9 mouse cellular contexts compared by ENCODE assay signal in the genomic region with DNA sequence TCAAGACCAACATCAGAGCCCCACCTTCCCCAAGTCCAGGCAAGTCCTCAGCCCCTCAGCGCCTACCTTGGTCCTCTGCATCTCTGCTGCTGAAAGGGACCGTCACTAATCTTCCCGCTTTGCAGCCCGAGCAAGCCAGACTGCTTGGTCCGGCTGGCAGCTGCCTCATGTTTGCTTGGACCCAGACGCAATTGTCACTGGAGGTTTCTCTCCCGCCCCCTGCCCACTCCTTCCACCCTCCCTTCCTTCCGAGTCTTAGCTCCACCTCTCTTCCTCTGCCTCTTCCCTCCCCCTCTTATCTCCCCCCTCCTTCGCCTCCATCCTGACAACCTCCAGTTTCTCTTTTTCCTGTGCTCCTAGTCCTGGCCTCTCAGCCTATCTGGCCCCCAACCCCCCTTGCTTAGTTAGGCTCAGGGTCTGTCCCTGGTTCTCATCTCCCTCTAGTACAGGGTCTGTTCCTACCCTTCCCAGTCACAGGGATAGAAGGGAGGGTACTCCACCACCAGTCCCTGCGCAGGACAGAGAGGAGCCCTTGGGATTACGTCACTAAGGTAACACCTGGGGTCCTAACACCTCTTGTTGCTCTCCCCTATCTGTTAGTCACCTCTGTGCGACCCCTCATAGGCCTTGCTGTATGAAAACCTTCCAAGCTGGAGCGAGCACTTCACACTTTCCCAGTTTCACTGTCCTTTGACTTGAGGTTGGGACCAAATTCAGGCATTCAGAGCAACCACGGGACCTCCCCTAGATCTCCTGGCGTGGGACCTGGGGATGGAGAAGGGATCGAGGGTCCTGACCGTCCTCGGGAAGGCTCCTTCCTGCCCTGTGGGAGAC. TPM values are rescaled to one million over a fixed set of nuclear protein-coding genes. Genes with fewer than 3 reads are reported as not detected.
DNase-seq lines count a peak whose midpoint lies in the region; ATAC-seq and TF ChIP-seq lines count a peak whose summit lies in the region.
"Had no signal": no experiment of that assay in that cellular context is flagged by ENCODE, and none has a peak within 500 bp of the region (broad histone marks: within the 10 kb centered on the region; RNA-seq: fewer than 3 reads in every experiment).

No protein-coding gene starts in this region.

- H3K4me3 ChIP-seq in kidney, adult 2 months (ENCODE audit: insufficient read depth, low read depth, low read length) = peak overlapping the region; percentile 4; the same call in 1 of the 2 replicates
- H3K4me3 ChIP-seq in heart, postnatal 0 days (ENCODE audit: low read depth, low read length) = peak overlapping the region; percentile 22
- H3K4me3 ChIP-seq in midbrain, embryonic 15.5 days = peak overlapping the region; percentile 43

- H3K27me3 ChIP-seq in kidney, adult 2 months (replicated peaks; ENCODE audit: control insufficient read depth, insufficient read depth, low read length) = no peaks in the 10 kb centered on the region
- peaks cover 15% of the 10 kb centered on the region for H3K27me3 ChIP-seq in heart, postnatal 0 days (ENCODE audit: control insufficient read depth, insufficient read depth, low read length)
- H3K27me3 ChIP-seq in midbrain, embryonic 15.5 days (replicated peaks) = no peaks in the 10 kb centered on the region

- no peak overlapping the region for H3K27ac ChIP-seq in kidney, adult 2 months (ENCODE audit: insufficient read depth, low read depth, low read length)
- H3K27ac ChIP-seq in heart, postnatal 0 days (ENCODE audit: low read depth) = no peak overlapping the region
- H3K27ac ChIP-seq in midbrain, embryonic 15.5 days = peak overlapping the region; percentile 76

- TF ChIP-seq EP300 in heart, postnatal 0 days (IDR thresholded peaks at IDR 0.05; ENCODE audit: low read depth) = no peak

- ATAC-seq in heart, postnatal 0 days (ENCODE audit: insufficient read depth, low read depth) = no peak
- peak; percentile 80 for ATAC-seq in midbrain, embryonic 15.5 days (replicated peaks)

- no peak overlapping the region for H3K9ac ChIP-seq in heart, postnatal 0 days (replicated peaks; ENCODE audit: low read depth, low read length)
- peak overlapping the region; percentile 50 for H3K9ac ChIP-seq in midbrain, embryonic 15.5 days

- TF ChIP-seq CTCF in kidney, adult 2 months (conservative IDR thresholded peaks at IDR 0.05; ENCODE audit: insufficient read depth, insufficient read length, low read depth, low read length) = no peak
- TF ChIP-seq CTCF in heart, postnatal 0 days (IDR thresholded peaks at IDR 0.05; ENCODE audit: low read depth) = no peak

- H3K9me3 ChIP-seq in heart, postnatal 0 days (replicated peaks; ENCODE audit: control insufficient read depth, low read length) = no peaks in the 10 kb centered on the region
- H3K9me3 ChIP-seq in midbrain, embryonic 15.5 days = no peaks in the 10 kb centered on the region
- H3K9me3 ChIP-seq: G1E had no signal

- DNase-seq in kidney, adult 2 months = peak; percentile 5
- DNase-seq in kidney, adult 18-20 months = no peak
- peak; percentile 43 to 70 for DNase-seq in cerebellum, postnatal 4 days (ENCODE audit: low spot score in 2 of 2)
- DNase-seq in heart, postnatal 0 days (ENCODE audit: low spot score) = no peak
- DNase-seq in left cerebral cortex, postnatal 10 days (ENCODE audit: extremely low spot score in 1 of 2, low spot score in 2 of 2) = peak; percentile 75 to 77
- no peak for DNase-seq in thymus, postnatal 10 days (ENCODE audit: low spot score in 2 of 2)
- DNase-seq in gastrocnemius, postnatal 25 days = no peak

- 7% methylated on average over 18 of the region's 18 CpGs for WGBS in kidney, adult 2 months
- WGBS in heart, postnatal 0 days = 3% methylated on average over 18 of the region's 18 CpGs
- WGBS in midbrain, embryonic 15.5 days = 3% methylated on average over 18 of the region's 18 CpGs

- TF ChIP-seq POLR2A in kidney, adult 2 months (IDR thresholded peaks at IDR 0.05; ENCODE audit: low read depth, low read length) = no peak

- H3K4me2 ChIP-seq in heart, postnatal 0 days (ENCODE audit: low read depth, low read length) = peak overlapping the region; percentile 52
- H3K4me2 ChIP-seq in midbrain, embryonic 15.5 days = peak overlapping the region; percentile 61

- H3K4me1 ChIP-seq in kidney, adult 2 months (ENCODE audit: control insufficient read depth, insufficient read depth, low read length) = no peaks in the 10 kb centered on the region
- 0 out of 2 replicates have a peak, but pooled peaks cover 5% of the 10 kb centered on the region for H3K4me1 ChIP-seq in heart, postnatal 0 days (ENCODE audit: control insufficient read depth, insufficient read depth)
- H3K4me1 ChIP-seq in midbrain, embryonic 15.5 days = peaks cover 44% of the 10 kb centered on the region

- intact Hi-C loops in left cerebral cortex, postnatal 10 days (cut with DNase I) = no loop called here

- H3K36me3 ChIP-seq in kidney, adult 2 months (ENCODE audit: control insufficient read depth, insufficient read depth, low read length) = no peaks in the 10 kb centered on the region
- H3K36me3 ChIP-seq in heart, postnatal 0 days (replicated peaks; ENCODE audit: control insufficient read depth, insufficient read depth, low read length) = no peaks in the 10 kb centered on the region
- H3K36me3 ChIP-seq in midbrain, embryonic 15.5 days (replicated peaks) = no peaks in the 10 kb centered on the region
- H3K36me3 ChIP-seq: G1E had no signal

RNA-seq across cellular contexts. Expression of gene Kcnip3, which starts 0.5 kb away (rescaled TPM):
- polyA plus RNA-seq in kidney, adult 2 months (2012; rRNA removed) = 4.1 and 4.7 TPM in 2 replicates
- 3.5 and 7.9 TPM in 2 replicates for total RNA-seq in heart, postnatal 0 days (2014; rRNA removed; ENCODE audit: low replicate concordance)
- 0.20 and 0.40 TPM in 2 replicates for polyA plus RNA-seq in heart, postnatal 0 days (2015; fragmentation: Nextera tagmentation; extraction: Ambion mirVana)
- 10 to 100 TPM; 61.7 to 67.9 TPM for total RNA-seq in left cerebral cortex, postnatal 10 days (2021)
- 8.9 and 10.0 TPM in 2 replicates for polyA plus RNA-seq in midbrain, embryonic 15.5 days (2015; fragmentation: Nextera tagmentation; extraction: Ambion mirVana)
- total RNA-seq in gastrocnemius, postnatal 25 days (2021) = under 1 TPM; 0.28 to 0.38 TPM

RNA-seq across cellular contexts. Expression of gene Prom2, which starts 19.9 kb away (rescaled TPM):
- polyA plus RNA-seq in kidney, adult 2 months (2012; rRNA removed) = 15.6 and 20.5 TPM in 2 replicates
- 0.04 and 6.0 TPM in 2 replicates for total RNA-seq in heart, postnatal 0 days (2014; rRNA removed; ENCODE audit: low replicate concordance)
- polyA plus RNA-seq in heart, postnatal 0 days (2015; fragmentation: Nextera tagmentation; extraction: Ambion mirVana) = 0.03 and 0.08 TPM in 2 replicates
- under 1 TPM in 1 of 2 experiments, not detected in 1; 0.11 TPM for total RNA-seq in left cerebral cortex, postnatal 10 days (2021)
- polyA plus RNA-seq in midbrain, embryonic 15.5 days (2015; fragmentation: Nextera tagmentation; extraction: Ambion mirVana) = 0.06 and 0.14 TPM in 2 replicates
- total RNA-seq in gastrocnemius, postnatal 25 days (2021) = not detected
- polyA plus RNA-seq: G1E had no signal

Comparison
In these comparisons a context has a peak if more than half of its experiments do, and no peak if none do; other contexts are left out.
1. DNase-seq: peak in kidney, adult 2 months (single experiment), cerebellum, postnatal 4 days (2 of 2) and left cerebral cortex, postnatal 10 days (2 of 2); none in kidney, adult 18-20 months (single experiment), heart, postnatal 0 days (single experiment), thymus, postnatal 10 days (0 of 2) and gastrocnemius, postnatal 25 days (single experiment).
2. Peak in every context shown above with its lines, with median percentiles within 50 percentile points of each other: H3K4me3 ChIP-seq.